Mouse (Mus musculus) WW6 (cell line): ENCODE data around the gene 4930519G04Rik.
A peak's percentile ranks its signal among the peaks of the same experiment; 100 is the strongest.
"Not testable (repeated sequence)": the region's sequence is repeated elsewhere in the genome, so short reads cannot be mapped to it uniquely, and the experiment has no call there.

Experiments used
- DNase-seq: peaks from one replicate; pipeline ENCODE4 v3.0.0-alpha.2; 2013; ENCODE audit warnings: low read depth, low spot score

The 4930519G04Rik gene

DNA sequence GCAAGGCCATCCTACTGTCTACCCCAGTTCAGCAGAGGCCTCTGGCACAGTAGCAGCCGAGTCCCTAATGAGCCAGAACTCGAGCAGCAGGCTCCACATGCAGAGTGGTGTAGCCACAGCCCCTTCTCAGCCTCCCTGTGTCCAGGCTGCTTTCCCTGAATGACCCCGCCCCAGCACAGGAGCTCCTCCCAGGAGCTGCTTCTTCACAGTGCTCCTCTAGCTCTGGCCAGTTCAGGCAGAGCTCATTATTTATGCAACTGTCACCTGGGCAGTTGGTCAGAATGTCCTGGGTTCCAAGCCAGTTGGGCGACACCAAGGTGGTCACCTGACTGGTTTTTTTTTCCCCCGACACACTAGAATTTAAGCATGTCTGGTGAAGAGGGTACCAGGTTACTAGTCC lies at the start of gene 4930519G04Rik:
TSS of gene 4930519G04Rik (plus strand) at position 301 of the 400 bp plus-strand sequence.
- not testable (repeated sequence) for DNase-seq

GRCm38 (mm10) chr5:114804335-114804734 lies 49.1 kb upstream of the 4930519G04Rik start:
- DNase-seq: no peak

DNA sequence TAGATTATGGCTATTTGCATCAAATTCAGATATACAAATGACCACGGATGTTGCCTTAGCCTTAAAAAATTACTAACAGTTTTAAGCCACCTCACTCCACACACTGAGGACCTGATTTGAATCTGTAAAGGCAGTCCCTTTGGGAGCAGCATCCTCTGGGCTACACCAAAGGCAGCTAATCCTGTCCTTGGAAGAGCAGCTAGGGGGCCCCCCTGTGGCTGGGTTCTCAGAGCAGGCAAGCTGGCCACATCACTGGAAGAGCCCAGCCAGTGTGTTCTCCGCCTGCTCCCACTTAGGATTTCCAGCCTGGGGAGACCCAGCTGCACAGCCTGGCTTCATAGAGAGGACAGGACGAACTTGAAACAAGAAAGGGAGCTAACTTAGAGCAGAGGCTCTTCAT lies 48.5 kb upstream of the 4930519G04Rik start:
- no peak for DNase-seq

DNA sequence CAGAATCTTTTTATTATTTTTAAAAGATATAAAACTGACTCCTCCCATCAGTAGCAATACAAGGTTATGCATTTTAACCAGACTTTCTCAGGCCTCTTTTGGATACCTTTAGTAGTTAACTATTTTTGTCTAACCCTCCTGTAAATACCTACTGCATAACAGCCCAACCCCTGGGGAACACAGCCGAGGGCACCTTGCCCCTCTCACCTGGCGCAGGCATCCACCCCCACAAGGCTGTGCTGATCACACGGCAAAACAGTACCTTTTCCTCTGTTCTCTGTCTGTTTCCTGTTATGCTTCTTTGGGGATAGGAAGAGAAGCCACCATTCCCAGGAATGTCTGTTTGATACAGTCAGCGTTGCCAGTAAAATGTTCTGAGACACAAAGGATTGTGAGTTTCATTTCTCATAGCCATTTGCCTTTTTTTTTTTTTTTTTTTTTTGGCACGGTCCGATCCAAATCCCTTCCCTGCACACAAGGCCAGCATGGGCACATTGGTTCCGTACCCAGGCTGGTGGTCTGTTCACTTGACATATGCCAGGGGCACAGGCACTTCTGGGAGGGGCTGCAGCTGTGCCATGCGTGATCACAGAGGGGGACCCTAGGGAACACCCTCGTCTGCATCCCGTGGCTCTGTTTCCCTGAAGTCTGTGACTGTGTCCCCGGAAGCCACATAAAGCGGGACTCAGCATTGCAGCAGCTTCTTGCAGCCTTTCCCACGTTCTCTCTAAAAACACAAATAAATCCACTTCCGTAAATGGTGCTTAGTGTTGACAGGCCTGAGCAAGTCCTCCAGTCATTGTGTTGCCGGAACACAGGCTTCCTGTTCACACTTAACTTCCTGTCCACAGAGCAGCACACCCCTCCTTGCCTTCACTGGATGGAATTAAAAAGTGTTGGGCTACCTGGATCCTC lies 47.8 kb upstream of the 4930519G04Rik start:
- DNase-seq: no peak

DNA sequence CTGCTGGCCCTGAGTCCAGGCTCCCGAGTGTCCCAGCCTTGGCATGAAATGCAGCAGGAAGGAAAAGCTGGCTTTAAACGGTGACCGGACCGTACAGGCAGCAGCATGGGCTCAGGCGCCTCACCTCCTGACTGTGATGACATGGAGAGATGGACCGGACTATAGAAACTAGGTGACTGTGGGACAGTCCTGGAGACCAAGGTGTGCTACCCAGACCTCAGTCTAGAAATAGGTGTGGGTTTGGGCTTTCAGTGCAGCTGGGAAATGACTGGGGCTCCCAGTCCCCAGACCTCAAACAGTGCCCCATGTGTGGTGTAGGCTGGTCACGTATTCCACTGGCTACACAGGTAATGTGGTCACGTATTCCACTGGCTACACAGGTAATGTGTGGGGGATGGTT lies 46.8 kb upstream of the 4930519G04Rik start:
- DNase-seq: no peak

DNA sequence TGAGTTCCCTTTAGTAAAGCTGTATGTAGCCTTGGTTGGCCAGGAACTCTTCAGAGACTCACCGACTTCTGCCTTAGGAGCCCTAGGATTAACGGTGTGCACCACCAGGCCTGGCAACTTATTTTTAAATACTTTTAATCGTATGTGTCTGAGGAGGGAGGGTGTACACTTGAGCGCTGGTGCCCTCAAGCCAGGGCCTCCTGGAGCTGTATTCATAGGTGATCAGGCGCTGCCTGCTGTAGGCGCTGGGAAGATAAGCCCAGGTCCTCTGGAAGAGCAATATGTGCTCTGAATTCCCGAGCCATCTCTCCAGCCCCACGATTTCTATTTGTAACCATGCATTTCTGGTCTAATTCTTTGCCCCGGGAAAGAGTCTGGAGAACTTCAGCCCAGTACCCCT lies 46.4 kb upstream of the 4930519G04Rik start:
- no peak for DNase-seq

DNA sequence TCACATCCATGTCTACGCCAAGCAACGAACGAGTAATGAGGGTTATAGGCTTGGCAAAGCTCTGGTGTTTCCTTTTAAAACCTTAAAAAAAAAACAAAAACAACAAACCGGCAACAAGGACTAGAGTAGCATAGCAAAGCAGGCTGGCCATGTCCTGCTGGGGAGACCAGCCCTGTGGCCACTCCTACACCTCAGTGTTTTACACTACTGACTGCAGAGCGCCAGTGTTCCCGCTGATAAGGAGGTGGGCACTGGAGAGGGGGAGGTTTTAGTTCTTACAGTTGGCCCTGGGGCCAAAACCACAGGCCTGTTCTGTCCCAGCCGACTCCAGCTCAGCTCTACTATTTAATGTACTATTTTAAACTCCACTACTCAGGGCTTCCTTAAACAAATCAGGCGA lies 46.0 kb upstream of the 4930519G04Rik start:
- no peak for DNase-seq

- no peak for DNase-seq
Observed at GRCm38 (mm10) chr5:114807893-114808292, 45.6 kb upstream of the 4930519G04Rik start.

GRCm38 (mm10) chr5:114808385-114808784 lies 45.1 kb upstream of the 4930519G04Rik start:
- no peak for DNase-seq

DNA sequence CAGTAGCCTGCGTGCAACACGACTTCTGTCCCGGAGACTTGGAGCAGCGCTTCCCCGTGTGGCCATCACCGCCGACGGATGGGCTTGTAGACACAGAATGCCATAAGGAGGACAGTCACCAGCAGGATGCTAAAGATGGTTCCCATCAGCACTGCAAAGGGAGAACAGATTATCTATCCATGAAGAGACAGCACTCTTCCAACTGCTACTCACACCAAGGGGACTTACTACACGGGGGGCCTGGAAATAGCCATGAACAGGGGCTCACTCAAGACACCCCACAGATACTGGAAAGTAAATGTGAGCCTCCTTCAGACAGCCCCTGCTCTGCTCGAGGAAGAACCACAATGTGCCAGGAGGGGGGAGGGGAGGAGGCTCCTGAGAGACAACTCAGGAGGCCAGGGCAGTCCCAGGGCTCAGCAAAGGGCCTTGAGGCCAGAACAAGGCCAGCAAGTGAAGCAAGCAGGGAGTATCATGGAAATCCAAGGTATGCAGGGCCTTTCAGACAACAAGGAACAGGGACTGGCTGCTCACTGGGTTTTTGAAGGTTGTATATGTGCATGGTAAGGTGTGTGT lies 44.2 kb upstream of the 4930519G04Rik start:
- no peak for DNase-seq

DNA sequence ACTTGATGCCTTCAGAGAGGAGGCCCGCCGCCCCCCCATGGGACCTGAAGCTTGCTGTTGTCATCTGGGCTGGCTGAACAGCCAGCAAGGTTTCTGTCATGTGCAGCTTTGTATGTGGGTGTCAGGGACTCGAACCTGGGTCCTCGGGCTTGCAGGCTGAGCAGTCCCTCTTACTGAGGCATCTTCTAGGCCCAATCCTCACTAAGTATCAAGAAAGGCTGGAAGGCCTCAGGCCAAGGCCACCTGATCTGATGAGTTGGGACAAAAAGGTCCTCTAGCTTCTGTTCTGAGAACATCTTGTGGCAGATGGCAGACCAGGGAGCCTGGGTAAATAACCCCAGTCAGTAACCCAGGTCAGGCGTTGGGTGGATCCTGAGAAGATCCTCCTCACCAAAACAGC lies 43.6 kb upstream of the 4930519G04Rik start:
- no peak for DNase-seq

DNA sequence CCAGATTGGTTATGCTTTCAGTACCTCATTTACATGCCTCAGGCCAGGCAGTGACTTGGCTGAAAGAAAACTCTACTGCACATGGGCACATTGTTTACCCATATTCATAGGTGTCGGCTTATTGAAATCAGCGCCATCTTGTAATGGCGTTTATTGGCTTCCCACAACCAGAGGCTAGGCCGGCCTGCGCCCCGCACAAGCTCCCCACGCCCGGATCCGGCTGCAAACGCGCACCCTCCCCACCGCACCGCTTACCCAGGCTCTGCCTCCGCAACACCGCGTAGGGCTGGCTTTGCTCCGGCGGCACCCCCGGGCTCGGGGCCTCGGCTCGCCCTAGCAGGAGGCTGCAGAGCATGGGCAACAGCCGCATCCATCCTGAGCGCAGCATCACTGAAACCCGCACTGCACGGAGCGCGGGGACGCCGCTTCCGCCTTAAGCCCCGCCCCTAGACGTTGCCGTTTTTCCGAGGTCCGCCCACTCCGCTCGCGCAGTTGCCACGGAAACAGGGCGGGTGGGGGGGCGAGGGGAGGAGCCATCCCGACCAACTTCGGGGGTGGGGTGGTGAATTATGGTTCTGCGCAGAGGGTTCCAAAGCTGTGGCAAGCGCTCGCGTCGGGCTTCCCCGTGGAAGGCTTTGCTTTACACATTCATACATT lies 39.8 kb upstream of the 4930519G04Rik start:
- no peak for DNase-seq

DNA sequence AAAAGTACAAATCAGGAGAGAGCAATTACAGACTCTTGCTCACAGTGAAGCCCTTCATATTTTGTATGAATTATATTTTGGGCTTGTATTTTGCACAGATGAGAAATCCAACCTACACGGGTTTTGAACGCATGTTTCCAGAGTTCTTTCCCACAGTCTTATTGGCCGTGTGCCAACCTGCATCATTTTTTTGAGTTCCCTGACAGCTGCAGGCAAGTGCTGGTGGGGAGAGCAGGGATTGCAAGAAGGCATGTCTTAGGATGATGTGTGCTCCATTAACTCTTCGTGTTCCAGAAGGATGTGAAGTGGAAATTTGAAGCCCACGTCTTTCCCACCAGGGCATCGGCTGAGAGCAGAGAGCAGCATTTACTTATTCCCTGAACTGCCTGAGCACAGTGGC lies 36.9 kb upstream of the 4930519G04Rik start:
- DNase-seq: no peak

DNA sequence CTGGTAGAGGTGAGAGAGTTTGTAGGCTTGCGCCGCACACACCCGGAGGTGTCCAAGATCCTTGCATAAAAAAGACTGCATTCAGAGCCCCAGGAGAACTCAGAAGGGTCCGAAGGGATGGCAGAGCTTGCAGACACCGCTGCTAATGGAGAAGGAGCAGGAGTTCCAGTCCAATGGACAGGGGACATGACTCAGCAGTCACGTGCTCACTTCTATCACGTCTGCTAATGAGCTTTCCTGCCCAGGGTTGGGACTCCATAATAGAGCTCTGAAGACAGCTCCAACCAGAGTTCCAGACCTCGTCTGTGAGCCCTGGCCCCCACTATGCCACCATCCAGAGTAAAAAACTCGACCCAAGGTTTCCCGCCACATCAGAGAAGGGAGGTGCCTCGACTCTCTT lies 35.3 kb upstream of the 4930519G04Rik start:
- DNase-seq: no peak

DNA sequence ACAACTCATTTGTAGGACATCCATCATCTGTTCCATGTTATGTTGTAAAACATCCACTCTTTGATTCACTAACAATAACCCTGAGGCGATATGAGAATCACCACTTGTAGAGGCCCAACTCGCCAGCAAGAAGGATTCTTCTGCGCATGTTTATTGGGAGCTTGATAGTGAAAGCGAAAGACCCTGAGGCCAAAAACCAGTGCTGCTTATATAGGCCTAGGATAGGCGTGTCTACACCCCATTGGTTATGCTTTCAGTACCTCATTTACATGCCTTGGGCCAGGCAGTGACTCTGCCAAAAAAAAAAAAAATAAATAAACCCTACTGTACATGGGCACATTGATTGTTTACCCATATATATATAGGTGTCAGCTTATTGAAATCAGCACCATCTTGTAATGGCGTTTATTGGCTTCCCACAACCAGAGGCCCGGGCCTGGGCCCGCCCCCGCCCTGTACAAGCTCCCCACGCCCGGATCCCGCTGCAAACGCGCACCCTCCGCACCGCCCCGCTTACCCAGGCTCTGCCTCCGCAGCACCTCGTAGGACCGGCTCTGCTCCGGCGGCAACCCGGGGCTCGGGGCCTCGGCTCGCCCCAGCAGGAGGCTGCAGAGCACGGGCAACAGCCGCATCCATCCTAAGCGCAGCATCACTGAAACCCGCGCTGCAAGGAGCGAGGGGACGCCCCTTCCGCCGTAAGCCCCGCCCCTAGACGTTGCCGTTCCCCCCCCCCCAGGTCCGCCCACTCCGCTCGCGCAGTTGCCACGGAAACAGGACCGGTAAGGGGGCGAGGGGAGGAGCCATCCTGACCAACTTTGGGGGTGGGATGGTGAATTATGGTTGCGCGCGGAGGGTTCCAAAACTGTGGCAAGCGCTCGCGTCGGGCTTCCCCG lies 30.4 kb upstream of the 4930519G04Rik start, which contains the start of gene 1500011B03Rik:
TSS of gene 1500011B03Rik (minus strand) at position 673 of the 893 bp plus-strand sequence.
- no peak for DNase-seq

GRCm38 (mm10) chr5:114824197-114824596 lies 29.3 kb upstream of the 4930519G04Rik start:
- DNase-seq: no peak

- peak; percentile 98 for DNase-seq
Observed at GRCm38 (mm10) chr5:114825978-114826691, 27.3 kb upstream of the 4930519G04Rik start.

- no peak for DNase-seq
Observed at GRCm38 (mm10) chr5:114827427-114827826, 26.0 kb upstream of the 4930519G04Rik start.

GRCm38 (mm10) chr5:114829740-114830139 lies 23.7 kb upstream of the 4930519G04Rik start:
- DNase-seq: no peak

DNA sequence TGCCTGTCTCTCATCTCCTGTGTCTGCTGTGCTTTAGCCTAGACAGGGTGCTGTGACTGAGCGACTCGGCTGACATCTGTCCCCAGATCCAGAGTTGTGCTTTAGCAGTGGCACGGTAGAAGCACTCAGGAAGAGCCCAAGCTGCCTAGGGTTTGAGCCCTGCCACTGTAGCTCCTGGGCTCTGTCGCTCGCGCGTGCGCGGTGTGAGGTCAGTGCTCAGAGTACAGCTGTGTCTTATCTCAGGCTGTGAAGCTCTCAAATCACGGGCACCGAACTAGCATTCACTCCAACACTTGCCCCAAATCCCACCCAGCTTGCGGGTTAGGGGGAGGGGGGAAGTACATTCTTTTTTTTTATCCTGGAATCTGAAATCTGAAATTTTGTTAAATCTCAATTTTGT lies 16.6 kb upstream of the 4930519G04Rik start:
- no peak for DNase-seq

DNA sequence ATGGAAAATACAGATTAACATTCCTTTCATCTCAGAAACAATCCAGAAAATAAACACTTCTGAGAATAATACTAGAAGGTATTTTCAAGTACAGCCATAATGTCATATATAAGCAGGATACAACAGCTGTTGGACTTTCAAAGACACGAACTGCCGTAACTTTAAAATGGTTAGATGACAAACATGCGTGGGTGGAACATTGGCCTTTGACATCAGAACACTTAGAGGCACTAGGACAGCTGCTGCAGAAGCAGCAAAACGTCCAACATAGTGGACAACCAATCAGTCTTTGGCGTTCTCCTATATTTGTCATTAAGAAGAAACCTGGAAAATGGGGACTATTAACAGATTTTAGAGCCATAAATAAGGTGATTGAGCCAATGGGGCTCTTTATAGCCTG lies 13.0 kb upstream of the 4930519G04Rik start:
- DNase-seq: not testable (repeated sequence)
